Mouse (Mus musculus) kidney, adult 18-20 months (tissue): ENCODE data around the gene Atp2b4.
A peak's percentile ranks its signal among the peaks of the same experiment; 100 is the strongest.

Source experiments
- DNase-seq: peaks from one replicate; pipeline ENCODE4 v3.0.0; 2021

Atp2b4 gene

DNA sequence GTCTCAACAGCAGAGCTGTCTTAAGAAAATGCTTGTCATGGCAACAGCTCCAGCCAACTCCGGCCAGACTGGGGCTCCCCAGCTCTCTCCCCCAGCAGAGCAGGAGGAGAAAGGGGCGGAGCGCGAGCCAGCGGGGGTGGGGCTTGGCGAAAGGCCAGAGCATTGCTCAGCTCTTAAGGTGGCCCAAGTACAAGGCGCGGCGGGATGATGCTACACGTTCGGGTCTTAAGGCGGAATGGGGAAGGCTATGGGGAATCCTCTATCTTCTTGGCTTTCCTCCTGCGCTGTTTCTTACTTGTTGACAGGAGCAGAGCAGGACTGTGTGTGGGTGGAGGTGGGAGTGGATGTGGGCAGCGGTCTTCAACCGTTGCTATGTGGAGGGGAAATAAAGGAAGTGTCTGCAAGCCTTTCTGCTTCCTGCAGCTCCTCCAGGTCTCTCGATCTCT, at the start of gene Atp2b4:
Gene Atp2b4, minus strand, starts transcription at position 94 of the 446 bp plus-strand sequence.
- peak; percentile 98 for DNase-seq

DNA sequence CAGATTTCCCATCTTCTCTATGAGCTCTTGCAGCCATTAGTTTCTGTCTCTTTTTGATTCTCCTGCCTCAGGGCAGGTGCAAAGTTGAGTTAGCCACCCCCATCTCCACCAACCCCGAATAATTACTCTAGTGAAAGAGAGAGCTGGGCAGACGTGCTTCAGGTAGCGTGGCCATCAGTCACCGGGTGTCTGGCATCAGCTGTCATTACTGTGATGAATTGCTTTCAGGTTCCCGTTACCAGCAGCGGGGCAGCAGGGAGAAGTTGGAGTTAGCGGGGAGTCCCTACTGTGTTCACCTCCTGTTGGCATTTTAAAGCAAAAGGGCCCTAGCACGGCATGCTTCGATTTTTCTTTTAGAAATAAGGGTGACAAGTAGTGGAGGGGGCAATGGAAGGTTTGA, 43.9 kb upstream of the Atp2b4 start:
- no peak for DNase-seq

DNA sequence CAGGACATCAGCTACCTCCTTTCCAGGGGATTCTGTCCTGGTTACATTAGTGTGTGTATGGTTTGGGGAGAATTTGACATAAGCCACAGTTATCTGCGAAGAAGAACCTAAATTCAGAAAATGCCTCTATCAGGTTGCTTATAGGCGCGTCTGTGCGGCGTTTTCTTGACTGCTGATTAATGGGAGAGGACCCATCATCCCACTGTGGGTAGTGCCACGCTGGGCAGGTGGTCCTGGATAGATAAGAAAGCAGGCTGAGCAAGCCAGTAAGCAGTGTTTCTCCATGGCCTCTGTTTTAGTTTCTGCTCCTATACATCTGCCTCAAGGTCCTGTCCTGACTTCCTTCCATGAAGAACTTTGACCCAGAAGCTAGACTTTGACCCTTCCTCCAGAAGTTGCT, 43.1 kb upstream of the Atp2b4 start:
- DNase-seq, result no peak

DNA sequence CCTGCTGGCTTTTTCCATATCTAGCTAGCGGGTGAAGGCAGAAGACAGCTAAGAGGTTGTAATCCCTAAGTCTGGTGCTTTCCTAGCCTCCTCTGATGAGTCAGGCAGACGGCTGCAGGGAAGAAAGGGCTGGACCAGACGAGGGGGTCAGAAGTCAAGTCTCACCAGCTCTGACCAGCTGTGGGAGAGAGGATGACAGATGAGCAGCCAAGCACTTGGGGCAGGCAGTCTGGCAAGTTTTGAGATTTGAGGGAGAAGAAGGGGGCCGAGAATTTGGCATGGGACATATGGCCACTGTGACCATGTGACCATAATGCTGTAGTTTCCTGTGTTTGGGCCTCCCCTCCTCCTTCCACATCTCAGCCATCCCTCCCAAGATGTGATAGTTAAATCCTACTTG, 42.5 kb upstream of the Atp2b4 start:
- no peak for DNase-seq

DNA sequence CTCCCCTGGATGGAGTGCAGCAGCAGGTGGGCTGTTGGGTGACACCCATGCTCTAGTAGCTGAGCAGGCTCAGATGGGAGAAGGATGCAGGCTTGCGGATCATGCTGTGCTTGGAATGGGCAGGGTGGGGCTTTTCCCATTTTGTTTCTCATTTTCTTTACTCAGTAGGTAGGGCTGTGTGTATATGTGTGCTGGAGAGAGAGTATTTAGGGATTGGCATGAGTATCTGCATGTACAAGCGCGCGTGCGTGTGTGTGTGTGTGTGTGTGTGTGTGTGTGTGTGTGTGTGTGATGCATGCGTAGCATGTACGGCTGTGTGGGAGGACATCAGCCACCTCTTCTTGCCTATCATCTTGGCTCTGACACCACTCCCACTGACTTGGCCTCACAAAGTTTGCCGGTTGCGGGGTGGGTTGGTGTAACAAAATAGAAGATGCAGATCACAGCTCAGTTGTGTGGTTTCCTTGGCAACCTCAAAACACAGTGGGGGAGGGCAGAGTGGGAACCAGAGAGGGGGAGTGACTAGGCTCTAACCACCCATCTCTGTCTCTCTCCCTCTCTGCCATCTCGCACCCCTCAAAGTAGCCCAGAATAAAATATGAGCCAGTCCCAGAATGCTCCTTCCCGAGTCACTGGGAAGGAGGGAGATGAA, 41.4 kb upstream of the Atp2b4 start:
- DNase-seq, result no peak

DNA sequence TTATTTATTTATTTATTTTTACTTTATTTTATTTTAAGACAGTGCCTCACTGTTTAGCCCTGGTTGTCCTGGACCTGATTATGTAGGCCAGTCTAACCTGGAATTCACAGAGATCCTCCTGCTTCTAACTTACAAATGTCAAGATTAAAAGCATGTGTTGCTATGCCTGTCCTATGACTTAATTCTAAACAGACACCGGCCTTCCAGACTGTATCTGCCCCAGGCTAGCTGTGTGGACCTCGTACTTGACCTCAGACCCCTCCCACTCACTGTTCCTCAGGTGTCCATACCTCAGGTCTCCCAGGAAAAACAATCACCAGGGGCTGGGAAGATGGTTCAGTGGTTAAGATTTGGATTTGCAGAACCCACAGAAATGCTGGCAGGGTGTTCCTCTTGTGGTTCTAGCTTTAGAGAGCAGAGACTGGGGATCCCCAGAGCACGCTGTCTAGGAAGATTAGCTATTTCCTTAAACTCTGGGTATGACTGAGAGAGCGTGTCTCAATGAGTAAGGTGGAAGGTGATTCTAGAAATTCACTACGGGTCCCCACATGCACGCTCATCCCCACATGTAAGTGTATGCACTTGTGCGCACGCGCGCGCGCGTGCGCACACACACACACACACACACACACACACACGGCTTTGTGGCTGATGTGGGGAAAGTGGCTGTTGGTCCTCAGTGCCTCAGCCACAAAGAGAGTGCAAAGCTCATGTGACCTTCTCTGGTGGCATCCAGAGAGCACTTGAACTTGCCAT, 40.5 kb upstream of the Atp2b4 start:
- DNase-seq, result no peak

DNA sequence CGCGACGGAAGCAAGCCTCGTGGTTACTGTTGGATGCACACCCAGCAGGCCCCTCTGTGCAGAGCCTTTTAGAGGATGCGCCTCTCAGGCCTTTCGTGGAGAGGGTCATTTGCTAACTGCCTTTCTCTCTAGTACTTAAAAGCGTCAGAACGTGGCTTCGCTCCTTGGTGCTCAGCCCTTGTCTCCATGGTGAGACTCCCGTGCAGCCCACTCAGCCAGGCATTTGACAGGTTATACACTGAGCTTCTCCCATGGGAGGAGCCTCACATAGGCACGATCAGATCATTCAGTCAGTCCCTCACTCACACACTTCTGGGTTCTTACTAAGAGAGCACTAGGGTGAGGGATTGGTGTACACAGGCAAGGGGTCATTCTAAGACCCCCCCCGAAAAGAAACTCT, 39.7 kb upstream of the Atp2b4 start:
- no peak for DNase-seq

DNA sequence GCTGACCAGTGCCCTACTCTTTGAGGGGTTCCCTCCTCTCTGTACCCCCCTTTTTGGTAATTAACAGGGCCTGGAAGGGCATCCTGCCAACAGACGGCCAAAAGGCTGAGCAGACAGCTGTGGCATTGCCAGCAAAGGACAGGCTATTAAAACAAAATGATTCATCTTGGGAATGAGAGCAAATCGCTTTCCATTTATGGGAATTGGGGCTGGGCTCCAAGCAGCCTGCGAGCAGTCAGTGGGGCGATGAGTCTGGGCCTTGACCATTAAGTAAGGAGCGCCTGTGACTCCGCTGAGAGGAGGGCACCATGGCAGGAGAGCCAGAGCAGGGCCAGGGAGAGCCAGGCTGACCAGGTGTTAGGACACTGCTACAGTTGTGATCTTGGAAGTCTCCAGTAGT, 33.5 kb upstream of the Atp2b4 start:
- DNase-seq, result peak; percentile 18

DNA sequence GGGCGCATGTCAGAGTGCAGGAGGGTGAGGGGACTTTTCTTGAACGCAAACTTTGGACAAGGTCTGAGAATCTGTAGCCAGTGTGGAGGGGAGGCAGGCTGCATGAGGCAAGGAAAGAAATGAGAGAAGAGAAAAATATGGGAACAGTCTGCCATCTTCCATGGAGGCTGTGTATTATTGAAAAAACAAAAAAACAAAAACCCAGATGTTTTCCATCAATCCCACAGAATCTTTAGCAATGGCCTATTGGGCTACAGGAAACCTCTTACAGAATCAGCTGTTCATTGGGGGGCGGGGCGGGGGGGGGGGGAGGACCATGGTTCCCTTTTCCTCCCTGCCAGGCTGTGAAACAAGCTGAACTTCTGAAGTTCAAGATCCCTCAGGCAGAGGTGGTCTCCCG, 31.9 kb upstream of the Atp2b4 start:
- DNase-seq, result no peak

DNA sequence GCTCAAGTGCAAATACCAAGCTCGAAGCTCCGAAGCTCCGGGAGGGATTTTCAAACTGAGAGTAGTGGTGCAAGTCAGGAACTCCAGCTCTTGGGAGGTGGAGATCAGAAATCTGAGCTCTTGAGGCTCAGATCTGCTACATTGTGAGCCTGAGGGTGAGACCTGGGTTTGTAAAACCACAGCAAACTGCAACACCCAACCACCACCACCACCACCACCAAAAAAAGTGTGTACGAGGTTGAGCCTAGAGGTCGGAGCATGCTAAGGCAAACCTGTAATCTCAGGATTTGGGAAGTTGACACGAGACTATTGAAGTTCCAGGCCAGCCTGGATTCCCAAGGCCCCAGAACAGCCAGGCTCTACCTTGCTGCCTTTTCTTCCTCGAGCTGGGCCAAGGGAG, 25.4 kb upstream of the Atp2b4 start:
- DNase-seq, result no peak

DNA sequence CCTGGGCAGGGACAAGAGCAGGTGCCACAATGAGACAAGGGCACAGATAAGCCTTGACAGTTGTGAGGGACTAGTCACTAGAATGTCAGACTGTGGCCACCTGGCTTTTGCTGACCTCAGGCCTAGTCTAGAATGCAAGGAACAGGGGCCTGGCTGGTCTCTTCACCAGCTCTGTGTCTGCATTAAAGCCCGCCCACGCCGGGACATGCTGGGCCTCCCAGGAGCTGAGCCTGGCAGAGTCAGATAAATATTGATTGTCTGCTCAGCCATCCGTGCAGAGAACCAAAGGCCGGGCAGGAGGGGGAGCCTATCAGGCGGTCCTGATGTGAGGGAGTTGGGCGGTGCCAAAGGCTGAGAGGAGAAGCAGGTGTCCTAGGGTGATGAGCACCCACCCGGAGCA, 24.7 kb upstream of the Atp2b4 start:
- DNase-seq, result no peak

DNA sequence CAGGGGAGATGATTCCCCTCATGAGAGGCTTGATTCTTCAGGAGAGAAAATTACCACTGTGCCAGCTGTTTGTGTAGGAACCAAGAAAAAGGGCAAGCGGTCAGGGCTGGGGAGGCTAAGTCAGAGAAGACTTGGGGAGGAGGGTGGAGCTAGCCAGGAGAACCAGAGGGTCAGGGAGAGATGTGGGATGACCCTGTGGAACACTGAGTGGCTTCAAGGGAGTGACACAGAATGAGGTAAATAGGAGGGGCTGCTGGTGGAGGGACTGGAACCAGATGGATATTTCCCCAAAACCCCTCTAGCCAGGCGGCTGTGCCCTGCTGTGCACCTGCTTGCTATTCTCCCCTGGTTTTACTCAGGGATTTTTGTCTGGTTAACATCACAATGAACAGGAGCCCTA, 24.3 kb upstream of the Atp2b4 start:
- DNase-seq, result no peak

DNA sequence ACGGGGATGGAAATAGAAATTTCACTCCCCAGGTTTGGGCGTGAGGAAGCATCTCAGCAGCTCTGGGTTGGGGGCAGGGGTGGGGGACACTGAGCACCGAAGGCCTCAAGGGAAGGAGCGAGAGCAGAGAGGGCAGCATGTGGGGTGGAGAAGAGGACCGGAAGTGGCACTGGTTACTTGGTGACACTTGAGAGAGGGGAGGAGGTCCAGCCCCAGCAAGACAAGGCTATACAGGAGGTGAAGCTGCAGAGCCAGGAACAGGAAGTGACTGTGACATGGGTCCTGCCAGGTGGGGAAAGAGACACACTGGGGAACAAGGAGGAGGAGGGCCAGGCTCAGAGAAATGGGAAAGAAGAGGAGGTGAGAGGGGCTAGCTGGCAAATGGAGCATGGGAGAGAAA, 20.3 kb upstream of the Atp2b4 start:
- DNase-seq, result no peak

DNA sequence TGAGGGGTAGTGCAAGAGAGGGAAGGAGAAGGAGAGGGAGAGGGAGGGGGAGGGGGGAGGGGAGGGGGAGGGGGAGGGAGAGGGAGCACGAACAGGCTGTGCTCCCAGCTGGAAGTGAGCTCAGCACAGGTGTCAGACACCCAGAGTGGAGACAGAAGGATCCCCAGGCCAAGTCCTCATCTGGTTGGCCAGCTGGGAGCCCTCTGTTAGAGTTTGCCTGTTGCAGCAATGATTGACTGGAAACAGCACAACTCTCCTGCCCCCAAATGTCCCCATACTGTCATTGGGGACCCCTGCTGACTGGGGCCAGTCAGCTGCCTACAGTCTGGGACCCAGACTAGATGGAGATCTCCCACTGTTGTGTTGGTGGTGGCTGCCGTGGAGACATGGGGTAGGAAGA, 19.3 kb upstream of the Atp2b4 start:
- no peak for DNase-seq

DNA sequence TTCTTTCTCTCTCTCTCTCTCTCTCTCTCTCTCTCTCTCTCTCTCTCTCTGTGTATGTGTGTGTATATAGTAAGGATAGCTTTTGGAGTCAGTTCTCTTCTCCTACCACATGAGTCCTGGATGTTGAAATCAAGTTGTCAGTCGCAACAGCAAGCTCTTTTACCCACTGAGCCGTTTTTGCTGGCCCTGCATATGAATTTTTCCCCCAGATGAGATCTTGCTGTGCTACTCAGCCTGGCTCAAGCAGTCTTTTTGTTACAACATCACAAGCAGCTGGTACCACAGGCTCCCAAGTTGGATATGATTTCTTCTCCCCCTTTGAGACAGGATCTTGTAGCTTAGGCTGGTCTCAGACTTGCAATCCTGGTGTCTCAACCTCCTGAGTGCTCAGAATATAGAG, 17.7 kb upstream of the Atp2b4 start:
- DNase-seq, result no peak

DNA sequence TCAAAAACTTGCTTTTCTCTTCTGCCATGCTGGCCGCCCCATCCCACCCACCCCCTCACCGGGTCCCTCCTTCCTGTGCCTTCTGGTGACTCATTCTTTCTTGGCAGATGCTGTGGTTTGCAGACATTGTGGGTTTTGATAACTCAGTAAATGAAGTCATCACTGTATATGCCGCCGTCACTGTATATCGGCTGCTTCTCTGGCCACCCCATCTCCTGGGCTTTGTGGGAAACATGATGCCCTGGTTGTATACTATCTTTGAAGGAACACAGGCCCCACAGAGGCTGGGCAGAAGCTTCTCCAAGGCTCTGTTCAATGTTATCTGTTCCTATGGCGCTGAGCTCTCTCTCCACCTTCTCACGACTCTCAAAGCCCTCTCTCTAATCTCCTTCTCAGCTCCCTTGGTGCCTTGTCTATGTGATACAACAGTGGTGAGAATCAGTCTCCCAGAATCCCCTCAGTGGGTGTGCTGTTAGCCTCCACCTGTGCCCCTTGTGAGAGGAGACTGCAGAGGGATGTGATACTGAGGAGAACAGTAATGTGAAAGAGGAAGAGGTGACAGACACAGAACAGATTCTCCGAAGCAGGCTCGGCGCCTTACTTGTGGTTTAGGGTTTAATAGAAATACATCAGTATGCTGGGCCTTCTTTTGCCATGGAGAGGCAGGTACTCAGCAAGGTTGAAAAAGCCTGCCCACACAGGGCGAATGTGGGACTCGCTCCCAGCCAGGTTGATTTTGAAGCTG, 15.1 kb upstream of the Atp2b4 start:
- DNase-seq, result no peak

DNA sequence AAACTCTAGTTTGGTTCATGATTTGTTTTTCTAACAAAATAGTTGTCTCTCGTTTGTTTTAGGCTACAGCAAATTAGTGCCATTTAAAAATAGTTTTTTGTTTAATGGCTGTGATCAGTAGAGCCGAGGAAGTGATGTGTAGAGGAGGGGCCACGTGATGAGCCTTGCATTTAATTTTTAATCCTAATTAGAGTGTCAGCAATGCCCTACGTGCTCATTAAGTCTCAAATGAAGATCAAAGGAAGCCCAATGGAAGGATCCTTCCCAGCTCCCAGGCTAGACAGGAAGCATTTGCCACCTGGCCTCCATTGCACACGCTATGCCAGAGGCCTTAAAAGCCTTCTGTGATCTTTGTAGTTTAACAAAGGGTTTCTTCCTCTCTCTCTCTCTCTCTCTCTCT, 8.5 kb upstream of the Atp2b4 start:
- DNase-seq, result no peak

DNA sequence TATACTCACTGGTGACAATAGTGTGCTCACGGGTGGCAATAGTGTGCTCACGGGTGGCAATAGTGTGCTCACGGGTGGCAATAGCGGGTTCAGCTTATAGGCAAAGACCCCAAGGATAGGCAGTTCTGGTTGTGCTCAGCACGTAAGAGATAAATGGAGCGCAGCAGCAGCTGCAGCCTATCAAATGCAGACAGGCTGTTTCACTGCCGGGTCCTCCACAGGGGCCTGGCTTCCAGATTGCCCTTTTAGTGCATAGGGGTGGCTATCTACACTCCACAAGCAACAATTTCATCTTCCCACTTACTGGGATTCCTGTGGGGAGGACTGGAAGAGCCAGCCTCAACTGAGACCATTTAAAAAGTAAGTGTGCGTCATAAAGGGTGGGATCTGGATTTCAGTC, 7.2 kb upstream of the Atp2b4 start:
- no peak for DNase-seq

DNA sequence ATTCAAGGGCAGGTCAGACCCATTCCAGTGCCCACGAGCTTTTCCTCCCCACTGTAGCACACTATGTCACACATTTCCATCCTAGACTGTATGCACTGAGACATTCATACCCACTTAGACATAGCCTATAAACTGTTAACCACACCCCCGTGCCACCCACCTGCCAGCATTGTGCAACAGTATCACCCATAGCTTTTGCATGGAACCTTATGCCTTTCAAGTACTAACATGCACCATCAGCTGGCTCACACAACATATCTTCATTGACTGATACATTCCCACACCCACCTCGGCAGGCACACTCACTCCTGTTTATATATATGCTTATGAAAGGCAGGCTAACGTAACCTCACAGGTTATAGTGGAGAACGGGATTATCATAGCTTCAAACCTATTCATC, 902 bp upstream of the Atp2b4 start:
- DNase-seq, result no peak

DNA sequence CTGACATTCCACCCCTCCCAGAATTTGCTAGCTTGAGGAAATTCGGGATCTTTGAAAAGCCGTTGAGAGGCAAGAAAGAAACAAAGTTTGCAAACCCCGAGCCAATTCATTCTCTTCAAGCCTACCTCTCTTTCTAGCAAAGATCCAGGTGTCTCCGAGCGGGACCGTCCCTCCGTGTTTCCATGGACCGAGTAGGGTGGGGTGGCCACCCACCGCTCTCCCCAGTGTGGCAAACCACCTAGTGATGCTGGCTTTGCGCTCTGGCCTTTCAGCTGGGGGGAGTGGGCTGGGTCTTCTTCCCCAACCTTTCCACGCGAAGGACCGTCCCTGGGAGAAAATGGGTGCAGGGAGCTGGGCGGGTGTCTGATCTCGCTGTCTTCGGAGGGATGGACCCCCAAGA, 329 bp downstream of the Atp2b4 start:
- no peak for DNase-seq

DNA sequence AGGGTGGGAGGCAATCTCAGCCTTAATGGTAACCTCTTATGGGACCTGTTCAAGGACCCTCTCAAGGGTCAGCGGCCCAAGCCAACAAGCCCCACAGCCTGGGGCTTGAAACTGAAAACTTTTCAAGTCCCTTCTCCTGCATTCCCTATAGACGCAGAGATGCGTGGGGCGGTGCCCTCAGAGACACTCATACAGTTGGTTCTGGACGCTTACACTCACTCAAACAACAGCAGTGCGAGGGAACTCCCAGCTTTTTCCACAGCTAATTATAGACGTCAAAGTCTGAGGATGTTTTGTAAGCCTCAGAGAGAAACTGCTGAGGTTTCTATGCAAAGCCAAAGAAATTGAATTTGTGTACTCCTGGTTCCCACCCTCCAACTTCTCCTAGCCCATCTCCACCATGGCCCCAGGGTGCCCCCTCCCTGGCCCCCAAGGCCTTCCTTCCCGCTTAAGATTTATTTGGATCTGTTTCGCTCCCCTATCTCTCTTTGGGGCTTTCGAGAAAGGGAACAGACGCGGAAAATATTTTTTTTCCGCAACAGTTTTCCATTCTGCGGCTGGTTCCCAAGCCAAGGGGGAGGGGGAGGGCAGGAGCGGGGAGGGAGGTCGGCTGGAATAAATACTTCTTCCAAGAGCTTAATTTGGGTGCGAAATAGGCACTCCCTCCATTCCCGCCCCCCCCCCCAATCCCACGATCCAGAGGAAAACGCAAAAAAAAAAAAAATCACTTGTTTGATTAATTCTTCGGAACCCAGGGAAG, 975 bp downstream of the Atp2b4 start:
- peak; percentile 16 for DNase-seq

DNA sequence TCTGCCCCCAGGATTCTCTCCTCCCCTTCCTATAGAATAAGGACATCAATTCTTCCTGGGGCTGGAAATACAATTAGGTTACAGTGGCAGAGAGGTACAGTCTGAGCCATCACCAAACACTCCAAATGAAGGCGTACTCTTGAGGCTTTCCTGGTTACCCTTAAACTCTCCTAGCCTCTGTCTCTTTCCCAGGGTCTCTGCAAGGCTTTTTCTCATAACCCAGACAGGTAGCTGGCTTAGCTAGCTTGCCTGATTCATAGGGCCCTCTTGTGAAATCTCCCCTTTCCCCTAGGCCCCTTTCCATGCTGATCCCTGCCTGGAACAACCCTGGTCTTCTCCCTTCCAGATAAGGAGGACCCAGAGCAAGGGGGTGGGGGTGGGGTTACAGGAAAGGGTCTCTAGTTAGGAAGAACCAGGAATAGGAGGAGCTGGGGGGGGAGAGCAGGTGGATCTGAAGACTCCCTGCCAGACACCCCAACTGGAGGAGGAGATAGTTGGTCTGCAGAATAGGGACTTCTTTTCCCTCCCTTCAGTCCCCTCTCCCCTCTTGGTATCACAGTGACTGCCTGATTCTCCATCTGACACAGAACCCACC, 1.9 kb downstream of the Atp2b4 start:
- no peak for DNase-seq
